Mouse (Mus musculus): ENCODE measurements around the gene Sdhaf1.

The Sdhaf1 gene

GRCm38 (mm10) chr7:30291215-30292131 lies 32.2 kb downstream of the Sdhaf1 start, which contains the start of gene Clip3:
Clip3 (plus strand) TSS chr7:30291728.
- DNase-seq, result peak; percentile 89

- peak; percentile 77 for DNase-seq
These were observed 33.8 kb downstream of the Sdhaf1 start for GRCm38 (mm10) chr7:30289714-30290399.

DNA sequence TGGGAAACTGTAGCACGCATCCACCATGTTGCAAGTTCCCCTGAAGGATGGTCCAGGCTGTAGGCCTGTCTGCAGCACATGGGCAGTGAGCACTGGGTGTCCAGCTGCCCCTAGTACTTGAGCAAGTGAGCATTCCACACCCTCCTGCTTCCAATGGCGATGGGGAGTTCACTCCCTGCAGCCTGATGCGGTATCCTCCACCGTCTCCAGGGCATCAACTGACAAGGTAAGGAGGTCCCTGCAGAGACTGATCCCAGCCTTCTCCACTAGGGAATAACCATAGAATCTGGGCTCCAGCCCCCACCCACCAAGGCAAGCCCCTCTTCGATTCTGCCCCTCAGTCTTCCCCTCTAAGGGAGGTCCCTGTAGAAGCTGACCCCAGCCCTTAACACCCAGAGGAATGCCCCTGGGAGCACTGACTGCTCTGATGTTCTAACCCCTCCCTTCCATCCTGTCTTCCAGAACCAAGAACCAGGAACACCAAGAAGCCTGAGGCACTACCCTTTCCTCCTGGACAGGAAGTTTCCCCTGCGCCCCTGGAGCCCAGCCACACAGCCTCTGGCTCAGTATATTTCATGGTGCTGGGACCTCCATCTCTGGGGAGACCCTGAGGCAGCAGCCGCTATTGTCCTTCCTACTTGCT lies 34.5 kb downstream of the Sdhaf1 start:
- DNase-seq, result no peak

GRCm38 (mm10) chr7:30288046-30288445 lies 35.6 kb downstream of the Sdhaf1 start:
- DNase-seq, result no peak

- no peak for DNase-seq
These were observed 36.8 kb downstream of the Sdhaf1 start for GRCm38 (mm10) chr7:30286701-30287410.

- peak; percentile 66 for DNase-seq
These were observed 41.0 kb downstream of the Sdhaf1 start for GRCm38 (mm10) chr7:30282740-30283139.

- no peak for DNase-seq
These were observed 42.2 kb downstream of the Sdhaf1 start for GRCm38 (mm10) chr7:30281522-30281921.

DNA sequence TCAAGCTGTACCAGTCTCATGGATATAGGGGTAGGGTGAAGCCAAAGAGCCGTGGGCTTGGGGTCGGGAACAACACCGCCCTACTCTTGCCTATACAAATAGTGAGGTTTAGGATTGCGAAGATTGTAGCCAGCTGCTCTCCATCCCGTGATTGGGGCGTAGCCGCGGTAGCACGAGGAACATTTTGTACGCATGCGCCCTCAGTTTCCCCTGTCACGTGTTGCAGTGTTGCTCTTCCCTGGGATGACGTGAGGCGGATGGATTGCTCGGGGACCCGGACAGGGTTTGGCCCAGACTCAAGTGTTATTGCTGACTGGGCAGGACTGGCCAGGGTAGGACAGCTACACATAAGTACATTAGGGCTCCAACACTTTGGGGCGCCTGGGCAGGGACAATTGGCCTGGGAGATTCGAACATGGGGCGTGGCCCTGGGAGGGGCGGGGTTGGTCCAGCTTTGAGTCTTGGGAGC lies 43.0 kb downstream of the Sdhaf1 start:
- DNase-seq, result peak; percentile 92

DNA sequence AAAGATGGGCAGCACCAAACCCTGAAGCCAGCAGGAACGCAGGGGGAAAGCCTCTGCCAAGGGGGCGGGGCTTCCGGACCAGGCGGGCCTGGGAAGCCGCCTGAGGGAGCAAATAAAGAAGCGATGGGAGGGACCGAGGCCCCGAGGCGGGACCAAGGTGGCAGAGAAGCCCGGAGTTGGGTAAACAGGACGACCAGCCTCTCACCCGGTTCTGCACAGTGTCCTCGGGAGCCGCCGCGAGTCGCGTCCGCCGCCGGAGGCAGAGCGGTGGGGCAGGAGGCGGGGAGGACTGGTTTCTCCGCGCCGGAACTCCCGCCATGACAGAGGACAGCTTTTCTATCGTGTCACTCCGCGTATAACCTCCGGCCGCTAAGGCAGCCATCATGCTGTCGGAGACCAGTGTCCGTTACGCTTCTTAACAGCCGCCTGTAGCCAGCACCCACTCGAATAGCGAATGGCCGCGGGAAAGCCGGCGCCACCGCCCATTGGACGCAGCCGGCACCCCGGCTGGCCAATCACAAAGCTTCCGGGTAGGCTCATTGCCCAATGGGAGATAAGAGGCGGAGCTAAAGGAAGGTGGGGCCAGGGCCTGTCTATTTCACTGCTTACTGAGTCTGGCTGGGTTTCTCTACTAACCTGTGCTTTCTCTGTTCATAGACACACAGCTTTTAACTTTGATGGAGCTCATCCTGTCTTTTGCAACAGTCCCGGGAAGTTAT lies 43.6 kb downstream of the Sdhaf1 start, which contains the start of the genes Thap8 and Wdr62:
Thap8 (plus strand) TSS at position 144 of the 719 bp plus-strand sequence.
Wdr62 (minus strand) TSS at position 469 of the 719 bp plus-strand sequence.
- DNase-seq, result peak; percentile 92

DNA sequence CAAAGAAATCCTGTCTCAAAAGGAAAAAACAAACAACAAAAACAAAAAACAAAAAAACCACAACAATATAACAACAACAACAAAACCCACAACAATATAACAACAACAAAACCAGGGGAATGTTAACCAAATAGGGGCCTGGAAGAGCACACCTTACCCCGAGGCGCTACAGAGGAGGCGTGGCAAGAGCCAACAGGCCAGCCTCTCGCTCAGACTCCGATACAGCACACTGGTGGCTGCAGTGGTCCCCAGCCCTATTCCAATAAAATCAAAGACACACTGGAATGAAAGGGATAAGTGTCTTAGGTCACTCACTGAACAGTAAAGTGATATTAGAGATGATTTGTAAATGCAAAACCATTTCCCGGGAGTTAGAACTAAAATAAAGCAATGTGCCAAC lies 44.2 kb downstream of the Sdhaf1 start:
- DNase-seq, result no peak

DNA sequence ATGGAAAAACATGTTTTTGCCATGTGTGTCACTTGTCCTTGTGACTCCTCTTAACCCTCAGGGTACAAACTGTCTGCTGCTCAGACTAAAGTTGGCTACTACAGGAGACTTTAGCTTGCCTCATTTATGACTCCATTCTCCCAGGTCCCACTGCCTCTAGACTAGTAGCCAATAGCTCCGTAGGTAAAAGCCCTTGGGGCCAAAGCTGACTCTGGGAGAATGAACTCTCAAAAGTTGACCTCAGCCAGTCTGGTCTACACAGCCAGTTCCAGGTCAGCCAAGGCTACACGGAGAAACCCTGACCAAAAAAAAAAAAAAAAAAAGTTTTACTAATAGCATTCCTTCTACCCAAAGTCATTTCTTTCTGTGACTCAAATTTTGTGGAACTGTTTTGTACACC lies 44.8 kb downstream of the Sdhaf1 start:
- DNase-seq, result no peak

GRCm38 (mm10) chr7:30274383-30274782 lies 49.3 kb downstream of the Sdhaf1 start:
- DNase-seq, result no peak

Measured in layer of hippocampus, adult 9-11 months (tissue).